Mouse (Mus musculus): ENCODE data around the gene Snrnp40.
A peak's percentile ranks its signal among the peaks of the same experiment; 100 is the strongest.

The Snrnp40 gene

DNA sequence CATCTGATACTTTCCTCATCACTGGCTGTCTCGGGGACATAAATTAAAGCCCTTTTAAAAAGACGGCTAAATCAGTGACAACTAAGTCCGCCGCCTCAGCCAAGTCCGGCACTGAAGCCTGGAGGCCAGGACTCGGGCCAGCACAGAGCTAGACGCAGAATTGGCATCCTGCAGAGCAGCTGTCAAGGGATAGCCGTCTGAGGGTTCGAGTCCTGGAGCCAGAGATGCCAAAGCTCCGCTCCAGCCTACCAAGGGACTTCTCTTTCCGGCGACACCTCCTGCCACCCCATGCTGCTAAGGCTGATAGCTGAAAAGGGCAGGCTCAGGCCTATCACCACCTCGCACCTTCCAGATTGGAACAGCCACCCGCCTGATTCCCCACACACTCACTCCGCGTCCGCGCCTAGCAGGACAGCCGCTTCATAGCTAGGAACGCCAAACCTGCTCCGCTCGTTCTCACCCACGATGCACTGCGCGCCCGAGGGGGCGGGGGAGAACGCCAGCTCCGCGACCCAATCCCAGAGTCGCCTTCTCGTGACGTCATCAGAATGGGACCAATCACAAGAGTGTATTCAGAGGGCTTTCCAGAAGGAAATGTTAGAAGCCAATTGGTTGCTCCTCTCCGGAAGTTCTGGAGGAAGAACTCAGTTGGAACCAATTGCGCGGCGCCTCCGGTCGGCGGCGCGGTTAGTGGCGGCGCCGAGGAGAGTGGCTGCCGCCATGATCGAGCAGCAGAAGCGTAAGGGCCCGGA lies at the start of gene Snrnp40, which contains the start of gene Zcchc17:
Gene Snrnp40, plus strand, starts transcription at position 647 of the 752 bp plus-strand sequence.
Gene Zcchc17, minus strand, starts transcription at position 458 of the 752 bp plus-strand sequence.
- DNase-seq (ENCODE audit: low read depth, low spot score), result peak; percentile 99

DNA sequence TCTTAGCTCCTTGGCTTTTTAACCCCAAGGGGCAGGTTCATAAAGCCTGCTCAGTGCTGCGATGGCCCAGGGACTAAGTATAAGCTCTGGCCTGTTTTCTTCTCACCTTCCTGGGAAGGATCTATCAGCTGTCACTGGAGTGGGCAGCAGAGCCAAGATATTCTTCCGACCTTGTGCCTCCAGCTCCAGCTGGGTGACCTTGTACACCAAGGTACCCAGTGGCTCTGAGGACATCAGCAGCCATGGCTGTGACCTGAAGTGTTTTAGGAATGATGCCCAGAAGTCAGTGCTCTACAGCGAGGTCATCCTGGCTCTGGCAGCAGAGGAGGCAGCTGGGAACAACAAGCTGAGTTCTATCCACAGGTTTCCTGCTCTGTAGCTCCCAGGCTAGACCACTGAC lies 47.4 kb upstream of the Snrnp40 start:
- DNase-seq (ENCODE audit: low read depth, low spot score), result no peak

DNA sequence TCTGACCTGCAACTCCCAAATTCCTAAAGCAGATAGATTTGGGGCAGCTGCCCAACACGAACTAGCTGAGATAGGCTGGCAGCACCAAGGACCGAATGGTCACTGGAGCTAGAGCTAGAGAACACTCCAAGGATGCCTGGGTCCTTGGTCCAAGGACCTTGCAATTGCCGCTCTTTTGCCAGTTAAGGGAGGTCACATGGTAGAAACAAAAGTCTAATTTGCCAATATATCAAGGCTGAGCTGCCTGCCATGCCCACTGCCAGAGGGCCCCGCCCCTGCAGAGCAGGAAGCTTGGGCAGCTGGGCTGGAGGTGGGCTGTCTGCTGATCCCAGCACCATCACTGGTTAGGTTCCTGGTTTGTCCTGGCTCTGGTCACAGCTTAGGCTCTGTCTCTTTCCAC lies 46.4 kb upstream of the Snrnp40 start:
- no peak for DNase-seq (ENCODE audit: low read depth, low spot score)

DNA sequence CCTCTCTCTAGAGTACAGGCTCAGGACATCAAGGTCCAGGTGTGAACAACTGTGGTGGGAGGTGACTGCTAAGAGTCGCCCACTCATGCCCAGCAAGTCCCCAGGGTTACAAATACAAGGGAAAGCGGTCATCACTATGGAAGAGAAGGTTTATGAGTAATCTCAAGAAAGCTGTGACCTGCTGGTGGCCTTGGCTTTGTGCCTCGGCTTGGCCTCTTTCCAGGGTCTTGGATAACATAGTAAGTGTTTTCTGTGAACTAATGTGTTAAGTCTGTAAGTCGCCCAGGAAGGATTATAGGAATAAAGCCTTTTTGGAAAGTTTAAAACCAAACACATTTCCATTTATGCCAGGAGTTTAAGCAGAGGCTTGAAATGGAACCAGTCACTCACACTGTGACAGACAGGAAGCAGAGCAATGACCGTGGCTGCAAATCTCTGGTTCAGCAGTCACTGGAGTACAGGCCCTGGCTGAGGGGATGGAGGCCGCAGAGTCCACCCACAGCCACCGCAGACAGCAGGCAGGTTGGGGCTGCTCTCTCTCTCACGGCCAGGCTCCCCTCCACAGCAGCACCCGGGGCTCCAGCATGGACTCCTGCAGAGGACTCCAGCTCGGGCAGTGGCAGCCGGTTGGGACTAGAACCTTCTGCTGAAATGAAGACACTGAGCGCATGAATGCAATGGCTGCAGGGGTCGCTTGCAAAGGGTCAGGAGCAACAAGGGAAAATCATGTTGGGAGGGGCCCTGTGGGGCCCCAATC lies 44.0 kb upstream of the Snrnp40 start:
- DNase-seq (ENCODE audit: low read depth, low spot score), result no peak

DNA sequence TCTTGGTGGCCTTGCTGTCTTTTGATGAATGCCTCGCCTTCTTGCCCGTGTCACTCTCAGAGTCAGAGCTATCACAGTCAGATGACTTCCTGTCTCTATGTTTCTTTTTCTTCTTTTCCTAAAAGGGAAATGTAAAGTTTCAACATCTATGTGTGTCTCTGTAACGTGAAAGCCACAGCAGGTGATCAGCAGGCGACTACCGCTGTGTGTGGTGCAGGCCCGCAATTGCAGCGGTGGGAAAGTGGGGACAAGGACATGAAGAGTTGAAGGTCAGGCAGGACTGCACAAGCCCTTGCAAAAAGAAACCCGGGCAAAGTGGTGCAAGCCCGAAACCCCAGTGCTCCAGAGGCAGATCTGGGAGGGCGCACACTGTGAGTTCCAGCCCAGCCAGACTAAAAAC lies 43.2 kb upstream of the Snrnp40 start:
- peak; percentile 43 for DNase-seq (ENCODE audit: low read depth, low spot score)

DNA sequence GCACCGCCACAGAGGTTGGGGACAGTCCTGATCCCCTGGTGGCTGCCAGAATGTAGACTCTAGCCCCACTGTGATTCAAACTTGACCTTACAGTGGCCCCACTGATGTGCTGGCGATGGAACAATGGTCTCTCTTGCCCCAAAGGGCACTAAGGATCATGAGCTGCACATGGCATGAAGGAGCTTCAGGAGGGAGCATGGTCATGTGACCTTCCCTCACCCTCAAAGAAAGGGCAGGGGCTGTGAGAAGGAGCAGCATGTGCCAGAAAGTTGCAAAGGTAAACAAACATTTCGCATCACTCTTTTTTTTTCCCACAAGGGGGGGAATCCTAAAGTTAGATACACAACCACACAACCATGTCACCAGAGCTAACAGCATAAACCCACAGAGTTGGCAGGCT lies 41.8 kb upstream of the Snrnp40 start:
- no peak for DNase-seq (ENCODE audit: low read depth, low spot score)

DNA sequence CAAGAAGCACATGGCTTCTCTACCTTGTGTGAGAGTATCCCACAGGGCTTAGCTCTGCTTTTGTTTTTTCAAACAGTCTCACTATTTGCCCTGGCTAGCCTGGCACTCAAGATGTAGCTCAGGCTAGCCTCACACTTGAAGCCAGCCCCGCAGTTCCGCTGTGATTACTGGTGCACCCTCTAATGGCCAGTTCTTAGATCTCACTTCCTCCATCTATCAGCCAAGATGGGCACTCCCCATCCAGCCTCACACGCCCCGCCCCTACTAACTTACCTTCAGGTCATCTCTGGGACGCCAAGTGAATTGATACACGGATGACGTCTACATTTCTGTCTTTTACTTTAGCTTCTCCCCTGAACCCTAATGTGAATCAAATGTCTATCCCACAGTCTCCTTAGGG lies 40.4 kb upstream of the Snrnp40 start:
- no peak for DNase-seq (ENCODE audit: low read depth, low spot score)

DNA sequence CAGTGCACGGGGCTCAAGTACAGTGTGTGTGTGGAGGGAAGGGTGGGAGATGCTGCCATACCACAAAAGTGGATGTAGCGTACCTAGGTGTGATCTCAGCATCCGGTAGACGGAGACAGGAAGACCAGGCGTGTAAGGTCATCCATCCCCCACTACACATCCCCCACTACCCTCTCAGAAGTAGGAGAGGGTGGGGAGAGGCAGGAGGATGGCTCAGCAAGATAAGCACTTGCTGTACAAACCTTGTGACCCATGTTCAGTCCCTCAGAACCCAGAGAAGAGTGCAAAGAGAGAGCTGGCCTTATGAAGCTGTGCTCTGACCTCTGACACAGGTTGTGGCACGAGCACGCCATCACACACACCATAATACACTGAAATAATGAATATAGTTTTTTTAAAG lies 38.3 kb upstream of the Snrnp40 start:
- no peak for DNase-seq (ENCODE audit: low read depth, low spot score)

DNA sequence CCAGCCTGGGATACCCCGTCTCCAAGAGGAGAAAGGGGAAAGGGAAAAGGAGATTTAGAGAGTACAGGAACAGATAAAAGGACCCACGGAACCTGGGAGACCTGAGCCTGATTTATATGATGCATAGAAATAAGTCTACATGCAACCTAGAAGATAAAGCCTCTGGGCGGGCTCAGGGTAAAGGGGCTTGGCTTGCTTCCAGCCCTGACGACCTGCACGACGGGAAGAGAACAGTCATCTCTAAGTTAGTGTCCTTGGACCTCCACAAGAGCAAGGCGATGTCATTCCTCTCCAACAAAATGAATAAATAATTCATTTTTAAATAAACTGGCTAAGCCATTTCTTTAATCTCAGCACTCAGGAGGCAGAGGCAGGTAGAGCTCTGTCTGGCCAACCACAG lies 37.4 kb upstream of the Snrnp40 start:
- no peak for DNase-seq (ENCODE audit: low read depth, low spot score)

DNA sequence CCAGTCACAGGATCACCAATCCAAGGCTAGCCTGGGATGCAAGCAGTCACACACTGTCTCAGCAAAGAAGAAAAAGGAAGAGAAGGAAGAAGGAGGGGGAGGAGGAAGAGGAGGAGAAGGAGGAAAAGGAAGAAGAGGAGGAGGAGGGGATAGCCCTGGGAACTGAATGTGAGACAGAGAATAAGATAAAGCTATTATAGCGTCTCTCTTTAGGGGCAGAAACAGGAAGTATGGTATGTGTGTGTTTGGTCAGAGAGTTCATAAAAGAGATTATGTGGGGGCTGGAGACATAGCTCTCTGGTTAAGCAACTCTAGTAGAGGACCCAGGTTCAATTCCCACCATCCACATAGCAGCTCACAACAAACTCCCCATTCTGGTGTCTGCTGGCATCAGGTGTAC lies 36.8 kb upstream of the Snrnp40 start:
- DNase-seq (ENCODE audit: low read depth, low spot score), result no peak

DNA sequence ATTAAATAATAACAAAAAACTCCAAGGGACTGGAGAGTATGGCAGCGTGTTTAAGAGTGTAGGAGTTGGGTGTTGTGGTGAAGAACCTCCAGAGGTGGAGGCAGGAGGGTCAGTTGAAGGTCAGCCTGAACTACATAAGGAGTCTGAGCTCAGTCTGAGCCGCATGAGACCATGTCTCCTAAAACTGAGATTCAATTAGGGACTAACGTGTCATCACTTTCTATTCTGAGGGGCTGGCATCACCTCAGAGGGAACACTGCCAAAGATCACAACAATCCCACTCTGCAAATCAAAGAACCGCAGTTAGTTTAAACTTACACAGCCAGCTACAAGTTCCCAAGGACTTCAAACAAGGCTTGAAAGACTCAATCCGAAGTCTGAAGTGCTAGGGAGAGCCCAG lies 36.3 kb upstream of the Snrnp40 start:
- DNase-seq (ENCODE audit: low read depth, low spot score), result no peak

DNA sequence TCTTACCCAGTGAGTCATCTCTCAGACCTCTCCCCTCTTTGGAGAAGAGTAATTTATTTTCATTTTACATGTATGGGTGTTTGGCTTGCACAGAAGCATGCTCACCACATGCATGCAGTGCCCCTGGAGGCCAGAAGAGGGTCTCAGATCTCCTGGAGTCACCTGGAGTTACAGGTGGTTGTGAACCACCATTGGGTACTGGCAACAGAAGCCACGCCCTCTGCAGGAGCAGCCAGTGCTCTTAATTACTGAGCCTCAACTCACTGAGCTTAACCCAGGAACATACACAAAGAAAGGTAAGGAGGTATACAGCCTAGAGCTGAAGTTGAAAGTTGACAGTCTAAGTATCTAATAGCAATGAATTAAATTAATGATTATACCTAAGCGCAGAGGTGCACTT lies 34.5 kb upstream of the Snrnp40 start:
- peak; percentile 59 for DNase-seq (ENCODE audit: low read depth, low spot score)

DNA sequence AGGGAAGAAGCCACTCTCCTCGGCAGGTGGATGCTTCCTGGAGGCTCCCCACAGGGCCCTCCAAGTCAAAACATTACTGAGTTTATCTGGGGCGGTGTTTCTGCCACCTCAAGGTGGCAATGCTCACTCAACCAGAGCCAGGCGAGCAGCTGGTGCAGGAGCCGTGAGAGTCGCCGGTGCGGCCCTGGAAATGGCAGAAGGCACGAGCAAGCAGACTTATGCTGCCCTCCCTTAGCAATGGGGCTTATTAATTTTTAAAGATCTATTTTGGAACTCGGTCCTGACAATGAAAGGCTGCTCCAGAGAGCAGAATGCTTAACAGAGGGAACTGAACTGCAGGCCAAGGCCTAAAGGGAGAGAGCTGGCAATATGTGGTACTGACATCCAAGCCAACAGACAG lies 32.6 kb upstream of the Snrnp40 start:
- DNase-seq (ENCODE audit: low read depth, low spot score), result no peak

DNA sequence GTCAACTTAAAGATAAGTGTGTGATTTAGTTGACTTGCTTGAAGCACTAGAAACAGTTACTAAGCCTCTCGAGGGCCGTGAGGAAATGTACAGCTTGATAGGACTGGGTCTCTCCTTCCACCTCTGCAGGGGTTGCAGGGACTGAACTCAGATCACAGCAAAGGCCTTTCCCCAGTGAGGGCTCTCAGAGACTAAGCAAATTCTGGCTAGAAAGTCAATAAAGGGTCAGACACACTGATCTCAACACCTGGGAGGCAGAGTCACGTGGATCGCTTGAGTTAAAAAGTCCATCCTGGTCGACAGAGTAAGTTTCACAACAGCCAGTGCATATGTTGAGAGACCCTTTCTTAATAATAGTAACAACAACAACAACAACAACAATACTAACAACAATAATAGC lies 24.1 kb upstream of the Snrnp40 start:
- no peak for DNase-seq (ENCODE audit: low read depth, low spot score)

DNA sequence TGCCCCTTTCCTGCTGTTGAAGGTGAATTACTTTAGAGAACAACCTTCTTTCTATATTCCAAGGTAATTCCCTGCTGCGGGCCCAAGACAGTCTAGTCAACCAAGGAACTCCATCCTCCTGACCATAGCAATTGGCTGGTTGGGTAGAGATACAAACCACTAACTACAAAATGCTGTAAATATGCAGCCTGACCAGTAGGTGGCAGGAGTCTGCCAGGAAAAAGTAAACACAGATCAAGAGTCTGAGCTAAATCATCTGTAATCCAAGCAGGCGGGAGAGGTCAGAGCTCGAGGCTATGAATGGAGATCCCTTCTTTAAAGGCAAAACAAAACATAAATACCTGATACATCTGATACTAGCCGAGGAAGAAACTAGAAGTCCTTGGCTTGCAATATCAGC lies 18.2 kb upstream of the Snrnp40 start:
- DNase-seq (ENCODE audit: low read depth, low spot score), result peak; percentile 69

DNA sequence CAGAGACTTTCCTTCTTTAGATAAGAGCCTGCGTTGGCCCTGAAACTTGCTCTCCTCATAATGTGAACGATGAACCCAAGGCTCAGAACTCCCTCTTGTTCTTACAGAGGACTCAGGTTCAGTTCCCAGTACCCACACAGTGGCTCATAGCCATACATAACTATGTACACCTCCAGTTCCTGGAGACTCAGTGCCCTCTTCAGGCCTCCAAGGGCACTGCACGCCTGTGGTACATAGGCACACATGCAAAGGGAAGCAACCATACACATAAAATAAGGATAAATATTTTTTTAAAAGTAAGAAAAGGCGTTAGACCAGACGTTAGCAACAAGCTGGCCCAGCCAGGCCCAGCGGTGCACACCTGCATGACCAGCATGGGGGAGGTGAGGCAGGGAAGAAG lies 10.3 kb upstream of the Snrnp40 start:
- DNase-seq (ENCODE audit: low read depth, low spot score), result peak; percentile 39

DNA sequence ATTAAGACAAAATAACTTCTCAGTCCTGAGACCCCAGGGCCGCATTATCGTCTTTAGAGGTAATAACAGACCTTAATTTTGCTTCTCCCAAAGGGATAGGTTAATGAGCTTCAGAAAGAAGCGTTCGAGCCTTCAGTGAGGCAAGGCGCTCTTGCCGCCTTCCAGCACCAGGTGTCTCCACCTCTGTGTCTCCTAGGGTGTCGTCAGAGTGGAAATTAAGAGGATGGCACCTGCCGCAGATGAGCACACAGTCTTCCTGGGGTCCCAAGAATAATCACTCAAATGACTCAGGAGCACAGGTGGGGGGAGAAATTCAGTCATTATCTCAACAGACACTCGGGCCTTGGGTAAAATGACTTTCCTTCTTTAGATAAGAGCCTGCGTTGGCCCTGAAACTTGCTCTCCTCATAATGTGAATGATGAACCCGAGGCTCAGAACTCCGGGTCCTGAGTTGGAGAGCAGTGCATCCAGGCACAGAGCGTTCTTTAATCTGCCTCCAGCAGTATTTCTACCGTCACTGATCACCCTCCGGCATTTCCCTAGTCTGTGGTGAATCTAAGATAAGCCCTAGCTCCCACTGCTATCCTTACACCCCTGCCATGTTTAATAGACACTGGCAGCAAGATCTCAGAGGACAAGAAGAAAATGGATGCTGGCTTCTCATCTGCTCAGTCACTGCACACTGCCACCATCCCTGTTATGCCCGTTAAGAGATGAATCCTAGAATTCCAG lies 9.1 kb upstream of the Snrnp40 start:
- DNase-seq (ENCODE audit: low read depth, low spot score), result no peak

DNA sequence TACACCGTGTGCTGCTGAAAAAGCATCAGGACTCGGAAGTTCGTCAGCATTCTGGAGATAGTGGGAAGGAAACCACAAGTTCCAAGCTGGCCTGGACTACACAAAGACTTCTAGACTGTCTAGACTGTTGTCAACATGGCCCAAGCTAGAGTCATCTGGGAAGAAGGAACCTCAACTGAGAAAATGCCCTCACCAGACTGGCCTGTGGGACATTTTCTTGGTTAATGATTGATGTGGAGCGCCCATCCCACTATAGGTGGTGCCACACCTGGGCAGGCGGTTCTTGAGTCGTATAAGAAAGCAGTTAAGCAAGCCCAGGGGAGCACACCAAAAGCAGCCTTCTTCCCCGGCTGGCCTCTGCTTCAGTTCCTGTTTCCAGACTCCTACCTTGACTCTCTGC lies 7.3 kb upstream of the Snrnp40 start:
- no peak for DNase-seq (ENCODE audit: low read depth, low spot score)

DNA sequence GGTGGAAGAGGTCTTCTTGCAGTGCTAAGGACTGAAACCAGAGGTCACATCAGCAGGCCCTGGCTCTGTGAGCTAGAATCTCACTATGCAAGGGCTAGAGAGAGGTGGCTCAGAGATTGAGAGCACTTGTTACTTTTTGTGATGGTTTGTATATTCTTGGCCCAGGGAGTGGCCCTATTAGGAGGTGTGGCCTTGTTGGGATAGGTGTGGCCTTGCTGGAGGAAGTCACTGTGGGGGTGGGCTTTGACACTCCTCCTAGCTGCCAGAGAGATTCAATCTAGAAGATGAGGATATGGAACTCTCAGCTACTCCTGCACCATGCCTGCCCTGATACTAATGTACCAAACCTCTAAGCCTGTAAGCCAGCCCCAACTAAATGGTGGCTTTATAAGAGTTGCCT lies 2.0 kb upstream of the Snrnp40 start:
- DNase-seq (ENCODE audit: low read depth, low spot score), result peak; percentile 70

DNA sequence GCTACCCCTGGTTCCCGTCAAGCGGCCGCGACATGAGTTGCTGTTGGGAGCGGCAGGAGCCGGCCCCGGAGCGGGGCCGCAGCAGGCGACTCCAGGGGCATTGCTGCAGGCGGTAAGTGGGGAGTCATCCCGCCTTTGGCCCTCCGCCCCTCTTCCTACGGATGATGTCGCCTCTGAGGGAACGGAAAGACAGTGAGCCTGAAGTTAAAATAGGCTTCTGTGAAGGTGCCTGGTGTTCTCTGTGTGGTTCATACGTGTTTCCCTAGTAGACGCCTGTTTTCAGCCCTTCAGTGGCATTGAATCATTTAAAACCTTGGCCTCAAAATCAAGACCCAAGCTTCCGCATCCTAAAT lies 282 bp downstream of the Snrnp40 start:
- no peak for DNase-seq (ENCODE audit: low read depth, low spot score)

DNA sequence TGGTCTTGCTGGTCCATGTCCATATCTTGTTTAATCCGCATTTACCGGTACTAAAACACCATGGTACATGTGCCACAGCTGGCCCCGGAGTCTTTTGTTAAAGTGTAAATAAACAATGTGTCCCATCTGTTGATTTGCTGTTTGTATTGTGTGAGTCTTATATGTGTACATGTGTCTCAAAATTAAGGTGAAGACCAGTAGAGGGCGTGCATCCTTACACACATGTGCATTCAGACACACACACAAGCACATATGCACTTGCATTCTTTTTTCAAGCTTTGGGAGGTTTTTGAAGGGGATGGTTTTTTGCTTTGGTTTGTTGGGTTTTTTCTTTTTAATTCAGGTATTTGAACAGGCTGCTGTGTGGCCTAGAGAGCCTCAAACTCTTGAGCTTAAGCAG lies 16.7 kb downstream of the Snrnp40 start:
- peak; percentile 30 for DNase-seq (ENCODE audit: low read depth, low spot score)

DNA sequence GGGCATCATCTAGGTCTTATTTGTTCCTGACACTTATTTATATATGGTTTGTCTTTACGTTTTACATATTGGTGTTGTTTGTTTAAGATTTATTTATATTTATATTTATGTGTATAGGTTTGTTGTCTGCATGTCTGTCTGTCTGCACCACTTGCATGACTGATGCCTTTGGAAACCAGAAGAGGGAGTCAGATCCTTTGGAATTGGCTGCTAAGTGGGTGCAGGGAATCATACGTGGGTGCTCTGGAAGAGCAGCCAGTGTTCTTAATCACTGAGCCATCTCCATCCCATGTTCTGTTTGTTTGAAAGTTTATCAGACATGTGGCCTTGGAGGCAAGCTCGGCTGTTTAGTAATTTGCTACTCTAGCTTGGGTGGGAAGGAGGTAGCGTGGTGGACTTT lies 17.6 kb downstream of the Snrnp40 start:
- DNase-seq (ENCODE audit: low read depth, low spot score), result no peak

DNA sequence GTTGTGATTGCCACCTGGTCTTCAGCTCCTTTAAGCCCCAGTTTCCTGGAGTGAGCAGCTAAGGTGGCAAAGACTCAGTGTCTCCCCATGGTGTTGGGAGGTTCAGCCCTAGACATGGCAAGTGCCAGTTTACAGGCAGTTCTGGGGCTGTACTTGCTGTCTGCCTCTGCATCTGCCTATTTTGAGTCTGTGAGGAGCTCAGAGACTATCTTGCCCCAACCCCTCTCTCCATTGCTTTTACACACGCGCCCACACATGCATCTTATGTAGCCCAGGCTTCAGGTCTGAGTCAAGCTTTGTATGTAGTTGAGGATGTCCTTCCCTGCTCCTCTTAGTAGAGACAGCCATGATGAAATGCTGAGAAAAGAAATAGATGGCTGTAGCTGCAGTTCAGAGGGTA lies 19.2 kb downstream of the Snrnp40 start:
- DNase-seq (ENCODE audit: low read depth, low spot score), result no peak
